Mouse (Mus musculus): ENCODE data around the gene Ftsj3. TPM values are rescaled to one million over a fixed set of nuclear protein-coding genes. Genes with fewer than 3 reads are reported as not detected.

Ftsj3 gene
- polyA plus RNA-seq, 1 experiment from 2014 or later: 61.2 TPM

- peaks cover 14% of the 10 kb centered on the region for H3K4me1 ChIP-seq (replicated peaks; ENCODE audit: control insufficient read depth, insufficient read depth, low read length)
- no peak overlapping the region for H3K4me2 ChIP-seq (replicated peaks; ENCODE audit: low read depth, low read length)
- H3K27me3 ChIP-seq (ENCODE audit: control insufficient read depth, insufficient read depth, low read length): no peaks in the 10 kb centered on the region
- no peaks in the 10 kb centered on the region for H3K9me3 ChIP-seq (ENCODE audit: control insufficient read depth, low read length)
- H3K4me3 ChIP-seq (ENCODE audit: low read depth, low read length): no peak overlapping the region
- peaks cover 30% of the 10 kb centered on the region for H3K36me3 ChIP-seq (ENCODE audit: control insufficient read depth, insufficient read depth, low read length)
- no peak overlapping the region for H3K9ac ChIP-seq (ENCODE audit: low read depth, low read length)
- WGBS: 97% methylated on average over 4 of the region's 4 CpGs
- H3K27ac ChIP-seq (ENCODE audit: low read depth, low read length): no peak overlapping the region
- DNase-seq (ENCODE audit: low spot score): no peak
- no peak for ATAC-seq (ENCODE audit: low FRiP score)
These were observed 9.7 kb upstream of the Ftsj3 start for GRCm38 (mm10) chr11:106265570-106265969.

GRCm38 (mm10) chr11:106264988-106265387, 9.1 kb upstream of the Ftsj3 start:
- Histone ChIP-seq H3K27me3 (ENCODE audit: control insufficient read depth, insufficient read depth, low read length) (no peaks in the 10 kb centered on the region), H3K4me1 (replicated peaks; ENCODE audit: control insufficient read depth, insufficient read depth, low read length) (peaks cover 11% of the 10 kb centered on the region), H3K4me2 (replicated peaks; ENCODE audit: low read depth, low read length) (no peak overlapping the region), H3K9me3 (ENCODE audit: control insufficient read depth, low read length) (no peaks in the 10 kb centered on the region), H3K27ac (ENCODE audit: low read depth, low read length) (no peak overlapping the region), H3K4me3 (ENCODE audit: low read depth, low read length) (no peak overlapping the region), H3K36me3 (ENCODE audit: control insufficient read depth, insufficient read depth, low read length) (peaks cover 30% of the 10 kb centered on the region), H3K9ac (ENCODE audit: low read depth, low read length) (no peak overlapping the region)
- DNase-seq (ENCODE audit: low spot score) (no peak), ATAC-seq (ENCODE audit: low FRiP score) (no peak)
- 94% methylated on average over 15 of the region's 15 CpGs for WGBS

GRCm38 (mm10) chr11:106263963-106264362, 8.1 kb upstream of the Ftsj3 start:
- Histone ChIP-seq H3K36me3 (ENCODE audit: control insufficient read depth, insufficient read depth, low read length) (peaks cover 30% of the 10 kb centered on the region), H3K9me3 (ENCODE audit: control insufficient read depth, low read length) (no peaks in the 10 kb centered on the region), H3K4me1 (replicated peaks; ENCODE audit: control insufficient read depth, insufficient read depth, low read length) (peaks cover 7% of the 10 kb centered on the region), H3K4me2 (replicated peaks; ENCODE audit: low read depth, low read length) (no peak overlapping the region), H3K27ac (ENCODE audit: low read depth, low read length) (no peak overlapping the region), H3K27me3 (ENCODE audit: control insufficient read depth, insufficient read depth, low read length) (no peaks in the 10 kb centered on the region), H3K4me3 (ENCODE audit: low read depth, low read length) (no peak overlapping the region), H3K9ac (ENCODE audit: low read depth, low read length) (no peak overlapping the region)
- DNase-seq (ENCODE audit: low spot score) (no peak), ATAC-seq (ENCODE audit: low FRiP score) (no peak)
- 93% methylated on average over 9 of the region's 9 CpGs for WGBS

- no peaks in the 10 kb centered on the region for H3K9me3 ChIP-seq (ENCODE audit: control insufficient read depth, low read length)
- no peak for ATAC-seq (ENCODE audit: low FRiP score)
- no peaks in the 10 kb centered on the region for H3K27me3 ChIP-seq (ENCODE audit: control insufficient read depth, insufficient read depth, low read length)
- H3K4me3 ChIP-seq (ENCODE audit: low read depth, low read length): no peak overlapping the region
- H3K36me3 ChIP-seq (ENCODE audit: control insufficient read depth, insufficient read depth, low read length): peaks cover 28% of the 10 kb centered on the region
- H3K9ac ChIP-seq (ENCODE audit: low read depth, low read length): no peak overlapping the region
- 81% methylated on average over 14 of the region's 14 CpGs for WGBS
- H3K27ac ChIP-seq (ENCODE audit: low read depth, low read length): no peak overlapping the region
- no peak for DNase-seq (ENCODE audit: low spot score)
- H3K4me1 ChIP-seq (replicated peaks; ENCODE audit: control insufficient read depth, insufficient read depth, low read length): peaks cover 4% of the 10 kb centered on the region; the same call in 1 of the 2 replicates
- H3K4me2 ChIP-seq (replicated peaks; ENCODE audit: low read depth, low read length): no peak overlapping the region
These were observed 5.1 kb upstream of the Ftsj3 start for GRCm38 (mm10) chr11:106260826-106261450.

GRCm38 (mm10) chr11:106256775-106257174, 896 bp upstream of the Ftsj3 start:
- peaks cover 6% of the 10 kb centered on the region for H3K36me3 ChIP-seq (ENCODE audit: control insufficient read depth, insufficient read depth, low read length)

GRCm38 (mm10) chr11:106255174-106255573, 705 bp downstream of the Ftsj3 start:
- Histone ChIP-seq H3K27ac (ENCODE audit: low read depth, low read length) (no peak overlapping the region), H3K4me3 (ENCODE audit: low read depth, low read length) (peak overlapping the region; percentile 77), H3K4me1 (replicated peaks; ENCODE audit: control insufficient read depth, insufficient read depth, low read length) (peaks cover 6% of the 10 kb centered on the region), H3K9ac (ENCODE audit: low read depth, low read length) (peak overlapping the region; percentile 67), H3K4me2 (replicated peaks; ENCODE audit: low read depth, low read length) (peak overlapping the region; percentile 92), H3K27me3 (ENCODE audit: control insufficient read depth, insufficient read depth, low read length) (no peaks in the 10 kb centered on the region), H3K36me3 (ENCODE audit: control insufficient read depth, insufficient read depth, low read length) (peaks cover 7% of the 10 kb centered on the region), H3K9me3 (ENCODE audit: control insufficient read depth, low read length) (no peaks in the 10 kb centered on the region)
- DNase-seq (ENCODE audit: low spot score) (no peak), ATAC-seq (ENCODE audit: low FRiP score) (no peak)
- WGBS: 4% methylated on average over 22 of the region's 22 CpGs

More at GRCm38 (mm10) chr11:106256775-106257174, 896 bp upstream of the Ftsj3 start:
- no peaks in the 10 kb centered on the region for H3K9me3 ChIP-seq (ENCODE audit: control insufficient read depth, low read length)
- H3K4me2 ChIP-seq (replicated peaks; ENCODE audit: low read depth, low read length): peak overlapping the region; percentile 92
- ATAC-seq (ENCODE audit: low FRiP score) (no peak), DNase-seq (ENCODE audit: low spot score) (no peak)
- WGBS: 77% methylated on average over 5 of the region's 5 CpGs
- no peaks in the 10 kb centered on the region for H3K27me3 ChIP-seq (ENCODE audit: control insufficient read depth, insufficient read depth, low read length)
- H3K9ac ChIP-seq (ENCODE audit: low read depth, low read length): peak overlapping the region; percentile 67
- peak overlapping the region; percentile 77 for H3K4me3 ChIP-seq (ENCODE audit: low read depth, low read length)
- H3K27ac ChIP-seq (ENCODE audit: low read depth, low read length): no peak overlapping the region
- H3K4me1 ChIP-seq (replicated peaks; ENCODE audit: control insufficient read depth, insufficient read depth, low read length): peaks cover 6% of the 10 kb centered on the region

- DNase-seq (ENCODE audit: low spot score) (no peak), ATAC-seq (ENCODE audit: low FRiP score) (no peak)
- Histone ChIP-seq H3K9ac (ENCODE audit: low read depth, low read length) (peak overlapping the region; percentile 67), H3K36me3 (ENCODE audit: control insufficient read depth, insufficient read depth, low read length) (peaks cover 8% of the 10 kb centered on the region), H3K4me1 (replicated peaks; ENCODE audit: control insufficient read depth, insufficient read depth, low read length) (peaks cover 6% of the 10 kb centered on the region), H3K27me3 (ENCODE audit: control insufficient read depth, insufficient read depth, low read length) (no peaks in the 10 kb centered on the region), H3K27ac (ENCODE audit: low read depth, low read length) (no peak overlapping the region), H3K9me3 (ENCODE audit: control insufficient read depth, low read length) (no peaks in the 10 kb centered on the region), H3K4me2 (replicated peaks; ENCODE audit: low read depth, low read length) (peak overlapping the region; percentile 92), H3K4me3 (ENCODE audit: low read depth, low read length) (peak overlapping the region; percentile 77)
- 22% methylated on average over 2 of the region's 2 CpGs for WGBS
These were observed 1.1 kb downstream of the Ftsj3 start for GRCm38 (mm10) chr11:106254767-106255166.

- H3K36me3 ChIP-seq (ENCODE audit: control insufficient read depth, insufficient read depth, low read length): peaks cover 22% of the 10 kb centered on the region
These were observed 6.6 kb downstream of the Ftsj3 start for GRCm38 (mm10) chr11:106249326-106249725.

GRCm38 (mm10) chr11:106246834-106247233, 9.0 kb downstream of the Ftsj3 start:
- H3K27ac ChIP-seq (ENCODE audit: low read depth, low read length): no peak overlapping the region
- no peak overlapping the region for H3K4me3 ChIP-seq (ENCODE audit: low read depth, low read length)
- no peaks in the 10 kb centered on the region for H3K27me3 ChIP-seq (ENCODE audit: control insufficient read depth, insufficient read depth, low read length)
- 89% methylated on average over 1 of the region's 1 CpGs for WGBS
- ATAC-seq (ENCODE audit: low FRiP score): no peak
- H3K4me2 ChIP-seq (replicated peaks; ENCODE audit: low read depth, low read length): no peak overlapping the region
- no peaks in the 10 kb centered on the region for H3K4me1 ChIP-seq (replicated peaks; ENCODE audit: control insufficient read depth, insufficient read depth, low read length)
- DNase-seq (ENCODE audit: low spot score): no peak
- H3K9me3 ChIP-seq (ENCODE audit: control insufficient read depth, low read length): no peaks in the 10 kb centered on the region
- H3K36me3 ChIP-seq (ENCODE audit: control insufficient read depth, insufficient read depth, low read length): peaks cover 28% of the 10 kb centered on the region
- H3K9ac ChIP-seq (ENCODE audit: low read depth, low read length): no peak overlapping the region

More at GRCm38 (mm10) chr11:106249326-106249725, 6.6 kb downstream of the Ftsj3 start:
- no peaks in the 10 kb centered on the region for H3K9me3 ChIP-seq (ENCODE audit: control insufficient read depth, low read length)
- no peak overlapping the region for H3K27ac ChIP-seq (ENCODE audit: low read depth, low read length)
- 89% methylated on average over 7 of the region's 7 CpGs for WGBS
- ATAC-seq (ENCODE audit: low FRiP score) (no peak), DNase-seq (ENCODE audit: low spot score) (no peak)
- no peak overlapping the region for H3K4me3 ChIP-seq (ENCODE audit: low read depth, low read length)
- H3K9ac ChIP-seq (ENCODE audit: low read depth, low read length): no peak overlapping the region
- no peaks in the 10 kb centered on the region for H3K4me1 ChIP-seq (replicated peaks; ENCODE audit: control insufficient read depth, insufficient read depth, low read length)
- H3K4me2 ChIP-seq (replicated peaks; ENCODE audit: low read depth, low read length): no peak overlapping the region
- no peaks in the 10 kb centered on the region for H3K27me3 ChIP-seq (ENCODE audit: control insufficient read depth, insufficient read depth, low read length)
